In the genomic region with DNA sequence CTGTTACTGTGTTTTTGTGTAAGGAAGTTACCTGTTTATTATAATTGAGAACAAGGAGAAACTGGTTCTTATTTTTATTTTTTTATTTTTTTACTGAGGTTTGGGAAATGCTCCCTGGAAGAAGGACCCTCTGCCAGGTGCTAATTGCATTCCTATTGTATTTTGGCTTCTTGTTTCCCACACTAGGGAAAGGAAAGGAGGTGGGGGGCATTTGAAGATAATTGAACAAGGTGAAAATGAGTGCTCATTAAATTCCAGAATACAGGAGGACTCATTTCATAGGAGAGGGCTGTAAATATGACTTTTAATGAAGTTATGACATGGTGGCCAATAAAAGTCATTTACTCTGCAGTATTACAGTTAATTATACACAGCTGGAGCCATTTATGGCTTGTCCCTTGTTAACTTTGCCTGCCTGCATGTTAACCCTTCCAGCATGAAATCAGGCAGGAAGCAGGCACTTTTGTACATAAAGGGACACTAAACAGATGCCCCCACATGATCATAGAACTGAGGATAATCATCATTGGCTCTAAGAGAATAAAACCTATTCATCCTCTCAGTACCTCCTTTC, we compare ENCODE assay signal across 19 mouse cellular contexts.
A peak's percentile ranks its signal among the peaks of the same experiment; 100 is the strongest.
DNase-seq lines count a peak whose midpoint lies in the region; ATAC-seq and TF ChIP-seq lines count a peak whose summit lies in the region.
"Had no signal": no experiment of that assay in that cellular context is flagged by ENCODE, and none has a peak within 500 bp of the region (broad histone marks: within the 10 kb centered on the region; RNA-seq: fewer than 3 reads in every experiment).

No protein-coding gene starts in this region.

- no peaks in the 10 kb centered on the region for H3K36me3 ChIP-seq in hindbrain, embryonic 13.5 days
- H3K36me3 ChIP-seq in hindbrain, embryonic 12.5 days, result no peaks in the 10 kb centered on the region
- H3K36me3 ChIP-seq in limb, embryonic 14.5 days (ENCODE audit: control insufficient read depth, insufficient read depth, low read length), result no peaks in the 10 kb centered on the region
- H3K36me3 ChIP-seq: liver, embryonic 12.5 days; midbrain, embryonic 12.5 days; stomach, embryonic 15.5 days had no signal

- no peaks in the 10 kb centered on the region for H3K9me3 ChIP-seq in hindbrain, embryonic 13.5 days
- no peaks in the 10 kb centered on the region for H3K9me3 ChIP-seq in hindbrain, embryonic 12.5 days (replicated peaks)
- no peaks in the 10 kb centered on the region for H3K9me3 ChIP-seq in limb, embryonic 14.5 days (ENCODE audit: control insufficient read depth, low read length)
- H3K9me3 ChIP-seq: liver, embryonic 12.5 days; midbrain, embryonic 12.5 days; stomach, embryonic 15.5 days had no signal

- H3K27ac ChIP-seq in hindbrain, embryonic 13.5 days, result no peak overlapping the region
- H3K27ac ChIP-seq in hindbrain, embryonic 12.5 days, result no peak overlapping the region
- H3K27ac ChIP-seq in limb, embryonic 14.5 days (replicated peaks; ENCODE audit: low read depth, low read length), result no peak overlapping the region
- H3K27ac ChIP-seq: gastrocnemius, adult 2 months; kidney, postnatal 0 days; liver, embryonic 12.5 days; midbrain, embryonic 12.5 days; stomach, embryonic 15.5 days had no signal

- peak; percentile 13 for DNase-seq in embryo, embryonic 11 days
- no peak for DNase-seq in embryo, embryonic 10 days (ENCODE audit: low spot score)
- peak; percentile 61 for DNase-seq in forelimb bud, embryonic 11.5 days (ENCODE audit: low read depth, low spot score)
- no peak for DNase-seq in limb, embryonic 14.5 days (ENCODE audit: low spot score)
- DNase-seq in cerebellum, postnatal 10 days, result no peak
- DNase-seq in cerebellum, adult 18-20 months, result no peak
- DNase-seq: adrenal gland, postnatal 14 days; cerebellum, adult 9-11 months; gastrocnemius, adult 2 months; kidney, adult 2 months; layer of hippocampus, adult 9-11 months; lung, embryonic 14.5 days; thymus, postnatal 25 days had no signal

- no peak overlapping the region for H3K4me3 ChIP-seq in hindbrain, embryonic 13.5 days
- no peak overlapping the region for H3K4me3 ChIP-seq in hindbrain, embryonic 12.5 days
- no peak overlapping the region for H3K4me3 ChIP-seq in limb, embryonic 14.5 days (replicated peaks; ENCODE audit: low read length)
- H3K4me3 ChIP-seq: gastrocnemius, adult 2 months; liver, embryonic 12.5 days; midbrain, embryonic 12.5 days; stomach, embryonic 15.5 days had no signal

- ATAC-seq in hindbrain, embryonic 13.5 days (ENCODE audit: low FRiP score), result peak; percentile 71; the same call in 1 of the 2 replicates
- ATAC-seq in hindbrain, embryonic 12.5 days (ENCODE audit: low FRiP score), result no peak
- ATAC-seq in limb, embryonic 14.5 days (ENCODE audit: low FRiP score, low read depth), result 0 out of 2 replicates have a peak, but pooled peaks have one; percentile 23
- ATAC-seq: liver, embryonic 12.5 days had no signal

- no peak for TF ChIP-seq POLR2A in limb, embryonic 14.5 days (IDR thresholded peaks at IDR 0.05; ENCODE audit: borderline replicate concordance, extremely low read depth, insufficient read depth, insufficient read length)

- no peak overlapping the region for H3K4me2 ChIP-seq in hindbrain, embryonic 13.5 days
- H3K4me2 ChIP-seq in hindbrain, embryonic 12.5 days (replicated peaks), result no peak overlapping the region
- no peak overlapping the region for H3K4me2 ChIP-seq in limb, embryonic 14.5 days (replicated peaks; ENCODE audit: low read depth, low read length, severe bottlenecking)
- H3K4me2 ChIP-seq: liver, embryonic 12.5 days; lung, embryonic 14.5 days; midbrain, embryonic 12.5 days; stomach, embryonic 15.5 days had no signal

- no peaks in the 10 kb centered on the region for H3K27me3 ChIP-seq in hindbrain, embryonic 13.5 days
- H3K27me3 ChIP-seq in hindbrain, embryonic 12.5 days, result no peaks in the 10 kb centered on the region
- H3K27me3 ChIP-seq in limb, embryonic 14.5 days (ENCODE audit: control insufficient read depth, insufficient read depth, low read length), result no peaks in the 10 kb centered on the region
- H3K27me3 ChIP-seq: liver, embryonic 12.5 days; midbrain, embryonic 12.5 days; stomach, embryonic 15.5 days had no signal

- no peak overlapping the region for H3K9ac ChIP-seq in hindbrain, embryonic 13.5 days
- no peak overlapping the region for H3K9ac ChIP-seq in hindbrain, embryonic 12.5 days
- H3K9ac ChIP-seq in limb, embryonic 14.5 days (ENCODE audit: low read depth, low read length, severe bottlenecking), result no peak overlapping the region
- H3K9ac ChIP-seq: liver, embryonic 12.5 days; lung, embryonic 14.5 days; midbrain, embryonic 12.5 days; stomach, embryonic 15.5 days had no signal

- peaks cover 3% of the 10 kb centered on the region; the same call in 1 of the 2 replicates for H3K4me1 ChIP-seq in hindbrain, embryonic 13.5 days (replicated peaks)
- no peaks in the 10 kb centered on the region for H3K4me1 ChIP-seq in hindbrain, embryonic 12.5 days
- 0 out of 2 replicates have a peak, but pooled peaks cover 3% of the 10 kb centered on the region for H3K4me1 ChIP-seq in limb, embryonic 14.5 days (ENCODE audit: control insufficient read depth, insufficient read depth, low read length)
- H3K4me1 ChIP-seq: liver, embryonic 12.5 days; midbrain, embryonic 12.5 days; stomach, embryonic 15.5 days had no signal

Comparison
In these comparisons a context has a peak if more than half of its experiments do, and no peak if none do; other contexts are left out.
1. DNase-seq: peak in embryo, embryonic 11 days (single experiment) and forelimb bud, embryonic 11.5 days (single experiment); none in embryo, embryonic 10 days (single experiment), limb, embryonic 14.5 days (single experiment), cerebellum, postnatal 10 days (0 of 2) and cerebellum, adult 18-20 months (0 of 2).